Mouse (Mus musculus) natural killer cell, adult 2 months (primary cell): ENCODE results near the gene Sart1.

Experiments used
- DNase-seq, 2 experiments: peaks; one replicate each; pipeline ENCODE4 v3.0.0; 2022; ENCODE audit warnings: low spot score in 2 of 2

Sart1 gene

DNA sequence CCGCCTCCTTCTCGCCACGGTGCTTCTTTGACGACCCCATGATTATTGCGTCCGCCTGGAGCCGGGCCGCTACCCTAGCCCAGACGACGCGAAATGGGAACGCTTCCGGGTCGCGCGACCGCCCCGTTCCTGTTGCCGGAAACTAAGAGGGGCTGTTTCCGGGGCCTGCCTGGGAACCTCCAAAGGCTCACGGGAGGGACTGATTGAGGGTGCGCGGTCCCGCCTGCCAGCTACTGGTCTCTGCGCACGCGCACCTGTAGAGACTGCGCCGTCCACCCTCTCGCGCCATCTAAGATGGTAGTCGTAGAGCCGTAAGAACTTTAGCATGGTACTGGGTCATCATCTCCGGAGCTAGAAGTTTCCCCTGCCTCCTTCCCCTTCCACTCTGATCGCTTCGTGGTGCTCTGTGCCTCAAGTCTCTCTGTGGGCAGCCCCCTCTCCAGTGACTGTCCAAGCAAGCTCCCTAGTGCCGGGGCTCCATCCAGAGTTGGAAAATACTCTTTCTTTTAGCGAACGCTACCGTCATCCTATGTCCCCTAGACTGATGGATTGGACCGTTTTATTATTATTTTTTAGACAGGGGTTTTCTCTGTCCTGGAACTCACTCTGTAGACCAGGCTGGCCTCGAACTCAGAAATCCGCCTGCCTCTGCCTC, at the start of gene Sart1:
TSS of gene Sart1 (minus strand) at position 116 of the 655 bp plus-strand sequence.
- DNase-seq, result peak; percentile 94 to 95

GRCm38 (mm10) chr19:5433951-5434350, 45.4 kb upstream of the Sart1 start:
- DNase-seq, result no peak

- peak; percentile 45 to 46 for DNase-seq
Observed at GRCm38 (mm10) chr19:5432992-5433852, 44.7 kb upstream of the Sart1 start.

- no peak for DNase-seq
Observed at GRCm38 (mm10) chr19:5431911-5432464, 43.5 kb upstream of the Sart1 start.

DNA sequence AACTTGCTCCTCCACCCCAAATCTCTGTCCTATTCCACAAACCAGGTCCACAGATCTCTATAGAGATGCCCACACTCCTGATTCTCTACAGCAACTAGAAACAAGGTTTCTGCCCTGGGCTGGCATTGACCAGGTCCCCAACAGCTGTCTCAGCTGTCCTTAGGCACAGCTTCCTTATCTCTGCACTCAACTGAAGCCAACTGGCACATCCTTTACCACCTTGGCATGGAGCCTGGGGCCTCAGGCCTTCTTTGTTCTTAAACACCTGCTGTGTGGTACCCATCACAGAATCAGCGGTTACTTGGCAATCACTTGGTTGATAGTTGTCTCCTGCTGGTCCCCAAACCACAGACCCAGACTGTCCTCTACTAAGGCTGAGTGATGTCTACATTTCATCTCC, 41.9 kb upstream of the Sart1 start:
- no peak for DNase-seq

GRCm38 (mm10) chr19:5429806-5430205, 41.3 kb upstream of the Sart1 start:
- DNase-seq, result no peak

GRCm38 (mm10) chr19:5429219-5429618, 40.7 kb upstream of the Sart1 start:
- no peak for DNase-seq

- DNase-seq, result peak; percentile 29 to 32
Observed at GRCm38 (mm10) chr19:5428083-5428482, 39.6 kb upstream of the Sart1 start.

- no peak for DNase-seq
Observed at GRCm38 (mm10) chr19:5426640-5427290, 38.3 kb upstream of the Sart1 start.

- no peak for DNase-seq
Observed at GRCm38 (mm10) chr19:5425906-5426565, 37.5 kb upstream of the Sart1 start.

DNA sequence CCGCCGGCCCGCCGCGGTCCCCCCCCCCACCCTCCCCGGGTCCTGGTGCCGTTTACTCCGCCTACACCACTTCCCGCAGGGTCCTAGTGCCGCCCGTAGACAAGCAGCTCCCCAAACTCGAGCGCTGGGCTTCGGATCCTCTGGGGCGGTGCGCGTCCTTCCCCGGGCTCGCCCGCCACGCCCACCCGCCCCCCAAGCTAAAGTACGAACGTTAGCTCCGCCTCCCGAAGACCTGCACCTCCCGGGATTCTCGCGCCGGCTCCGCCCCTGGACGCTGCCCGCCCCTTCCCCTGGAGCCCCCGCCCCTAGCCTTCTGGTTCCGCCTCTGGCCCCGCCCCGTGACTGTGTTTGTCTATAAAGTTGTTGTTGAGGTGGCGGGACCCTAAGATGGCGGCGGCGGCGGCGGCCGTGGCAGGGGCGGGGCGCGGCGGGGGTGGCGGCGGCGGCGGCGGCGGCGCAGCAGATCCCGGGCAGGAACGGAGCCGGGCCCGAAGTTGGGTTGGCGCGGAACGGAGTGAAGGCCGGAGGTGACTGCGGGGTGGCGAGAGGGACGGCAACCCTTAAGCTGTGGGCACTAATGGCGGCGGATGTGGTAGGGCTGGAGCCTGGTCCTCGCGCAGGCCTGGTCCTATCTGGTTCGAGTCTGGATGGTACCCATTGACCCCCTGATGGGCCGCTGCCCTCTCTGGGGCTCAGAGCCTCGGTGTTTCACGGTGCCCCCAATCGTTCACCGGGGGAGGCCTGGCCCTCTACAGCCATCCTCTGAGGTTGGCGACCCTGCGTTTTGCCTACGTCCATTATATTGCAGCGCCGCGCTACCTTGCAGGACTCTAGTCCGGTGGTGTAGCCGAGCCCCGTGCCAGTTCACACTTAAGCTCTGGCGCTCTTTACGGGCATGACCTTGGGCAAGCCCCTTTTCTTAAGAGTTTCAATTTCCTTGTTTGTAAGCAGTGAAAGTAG, 36.6 kb upstream of the Sart1 start, which contains the start of the genes Drap1 and AI837181:
TSS of gene Drap1 (minus strand) at position 198 of the 960 bp plus-strand sequence.
TSS of gene AI837181 (plus strand) at position 363 of the 960 bp plus-strand sequence.
- peak; percentile 89 to 92 for DNase-seq

- peak in 1 of 2 experiments; percentile 67 for DNase-seq
Observed at GRCm38 (mm10) chr19:5424092-5424781, 35.7 kb upstream of the Sart1 start.

GRCm38 (mm10) chr19:5423561-5423960, 35.1 kb upstream of the Sart1 start:
- no peak for DNase-seq

DNA sequence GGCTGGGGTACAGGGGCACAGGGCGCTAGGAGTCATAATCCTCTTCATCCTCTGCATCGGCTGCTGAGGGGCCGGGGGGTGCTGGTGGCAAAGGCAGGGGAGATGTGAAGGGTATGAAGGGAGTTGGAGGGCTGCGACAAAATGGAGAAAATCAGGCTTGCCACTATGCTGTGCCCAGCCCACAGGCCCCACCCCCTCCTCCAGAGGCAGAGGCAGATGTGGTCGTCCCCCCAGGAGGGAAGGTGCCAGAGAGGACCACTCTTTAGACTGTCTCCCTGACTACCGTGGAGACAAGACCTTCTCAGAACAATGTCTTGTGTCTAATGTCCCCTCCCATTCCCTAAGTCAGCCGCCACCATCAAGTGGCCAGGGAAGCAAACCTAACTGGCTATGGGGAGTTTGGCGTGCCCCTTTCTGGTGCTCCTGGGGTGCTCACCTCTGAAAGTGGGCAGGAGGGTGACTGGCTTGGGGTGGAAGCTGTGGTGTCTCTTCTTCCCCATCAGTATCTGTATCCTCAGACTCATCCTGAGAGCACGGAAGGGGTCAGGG, 34.5 kb upstream of the Sart1 start:
- DNase-seq, result no peak

DNA sequence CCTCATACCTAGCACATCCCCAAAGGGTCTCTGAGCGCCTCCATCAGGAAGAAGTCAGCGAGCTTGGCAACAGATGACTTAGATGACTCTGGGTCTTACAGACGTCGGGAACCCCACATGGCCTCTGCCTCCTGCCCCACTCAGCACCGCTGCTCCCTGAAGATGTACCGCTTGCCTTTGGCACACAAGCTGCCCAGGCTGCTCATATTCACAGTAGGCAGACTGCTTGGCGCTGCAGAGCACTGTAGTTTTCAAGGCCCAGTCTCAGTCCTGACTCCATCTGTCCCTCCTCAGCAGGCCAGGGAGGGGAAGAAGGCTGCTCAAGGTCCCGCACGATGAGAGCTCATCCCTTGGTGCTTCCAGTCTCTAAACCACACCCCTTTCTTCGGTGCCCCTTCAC, 33.8 kb upstream of the Sart1 start:
- no peak for DNase-seq

DNA sequence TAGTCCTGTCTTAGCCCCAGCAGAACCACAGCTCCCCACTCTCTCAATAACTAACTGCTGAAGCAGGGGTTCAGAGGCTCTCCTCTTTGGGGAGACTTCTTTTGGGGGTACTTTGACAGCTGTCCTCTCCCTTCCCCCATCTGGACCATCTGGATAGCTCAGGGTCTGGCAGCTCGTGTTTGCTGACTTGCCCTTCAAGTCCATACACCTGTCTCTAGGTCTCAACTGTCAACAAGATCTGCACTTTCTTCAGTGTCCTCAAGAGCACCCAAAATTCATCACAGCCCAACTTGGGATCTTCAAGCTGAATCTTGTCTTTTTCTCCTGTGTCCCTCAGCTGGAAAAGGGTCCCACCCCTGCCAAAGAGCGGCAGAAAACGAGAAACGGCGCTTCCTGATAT, 33.3 kb upstream of the Sart1 start:
- DNase-seq, result no peak

DNA sequence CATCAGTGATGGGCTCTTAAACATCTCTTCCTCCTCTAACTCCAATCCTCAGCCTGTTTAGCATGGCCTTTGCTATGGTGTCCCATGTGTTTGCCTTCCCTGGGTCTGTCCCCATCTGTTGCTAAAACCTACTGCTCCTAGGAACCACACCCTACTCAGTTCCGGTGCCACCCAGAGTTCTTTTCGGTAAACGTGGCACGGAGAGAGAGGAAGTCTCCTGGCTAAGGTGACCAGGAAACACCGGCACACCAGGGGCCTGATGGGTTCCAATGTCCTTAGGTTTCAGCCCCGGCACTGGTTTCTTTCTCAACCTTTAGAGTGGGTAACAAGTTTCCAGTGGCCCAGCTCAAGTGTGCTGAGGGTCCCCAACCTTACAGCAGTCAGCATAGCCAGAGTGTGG, 32.1 kb upstream of the Sart1 start:
- DNase-seq, result no peak

- DNase-seq, result no peak
Observed at GRCm38 (mm10) chr19:5419630-5420029, 31.1 kb upstream of the Sart1 start.

- no peak for DNase-seq
Observed at GRCm38 (mm10) chr19:5418750-5419466, 30.4 kb upstream of the Sart1 start.
